Comparison of ENCODE assay signal across 17 mouse cellular contexts in genomic region chr5:73690146-73690545, GRCm38 (mm10). TPM values are rescaled to one million over a fixed set of nuclear protein-coding genes. Genes with fewer than 3 reads are reported as not detected.
A peak's percentile ranks its signal among the peaks of the same experiment; 100 is the strongest.
DNase-seq lines count a peak whose midpoint lies in the region; ATAC-seq lines count a peak whose summit lies in the region.
"Had no signal": no experiment of that assay in that cellular context is flagged by ENCODE, and none has a peak within 500 bp of the region (broad histone marks: within the 10 kb centered on the region; RNA-seq: fewer than 3 reads in every experiment).

No protein-coding gene starts in this region.

- H3K4me1 ChIP-seq in heart, embryonic 14.5 days (ENCODE audit: control insufficient read depth in 2 of 2, insufficient read depth in 2 of 2, low read length in 2 of 2), result peaks cover 9 to 38% of the 10 kb centered on the region in 2 experiments
- H3K4me1 ChIP-seq in limb, embryonic 13.5 days, result peaks cover 48% of the 10 kb centered on the region
- H3K4me1 ChIP-seq: hindbrain, embryonic 12.5 days had no signal

- WGBS in heart, embryonic 14.5 days, result 42% methylated on average over 2 of the region's 2 CpGs
- 49% methylated on average over 2 of the region's 2 CpGs for WGBS in limb, embryonic 13.5 days

- H3K9ac ChIP-seq in heart, embryonic 14.5 days (ENCODE audit: low read length), result no peak overlapping the region
- H3K9ac ChIP-seq in limb, embryonic 13.5 days, result no peak overlapping the region
- H3K9ac ChIP-seq: hindbrain, embryonic 12.5 days had no signal

- H3K36me3 ChIP-seq in heart, embryonic 14.5 days (ENCODE audit: control insufficient read depth, insufficient read depth, low read length), result no peaks in the 10 kb centered on the region
- no peaks in the 10 kb centered on the region for H3K36me3 ChIP-seq in limb, embryonic 13.5 days
- H3K36me3 ChIP-seq: hindbrain, embryonic 12.5 days had no signal

- no peaks in the 10 kb centered on the region for H3K27me3 ChIP-seq in heart, embryonic 14.5 days (ENCODE audit: control insufficient read depth, insufficient read depth, low read length)
- no peaks in the 10 kb centered on the region for H3K27me3 ChIP-seq in limb, embryonic 13.5 days
- H3K27me3 ChIP-seq: hindbrain, embryonic 12.5 days had no signal

- H3K4me2 ChIP-seq in heart, embryonic 14.5 days (ENCODE audit: low read length), result no peak overlapping the region
- H3K4me2 ChIP-seq in limb, embryonic 13.5 days (replicated peaks), result no peak overlapping the region
- H3K4me2 ChIP-seq: hindbrain, embryonic 12.5 days had no signal

- no peaks in the 10 kb centered on the region for H3K9me3 ChIP-seq in heart, embryonic 14.5 days (ENCODE audit: control insufficient read depth, low read length)
- H3K9me3 ChIP-seq in limb, embryonic 13.5 days, result no peaks in the 10 kb centered on the region
- H3K9me3 ChIP-seq: hindbrain, embryonic 12.5 days had no signal

- peak; percentile 23 for DNase-seq in lung, postnatal 36 days
- no peak for DNase-seq in lung, postnatal 14 days
- DNase-seq in yolk sac, embryonic 10.5 days (ENCODE audit: low spot score), result peak; percentile 32
- no peak for DNase-seq in T-cell, adult 2 months (ENCODE audit: low spot score)
- no peak for DNase-seq in kidney, adult 8-10 months
- DNase-seq: cerebellum, adult 11-12 months; gastrocnemius, postnatal 10 days; kidney, adult 9 months; right cerebral cortex, postnatal 25 days; thymus, postnatal 14 days had no signal

- H3K27ac ChIP-seq in heart, embryonic 14.5 days (replicated peaks in 1 of 2; ENCODE audit: control insufficient read depth in 1 of 2, insufficient read depth in 1 of 2, low read depth in 2 of 2, low read length in 2 of 2), result peak overlapping the region; percentile 19 to 29
- peak overlapping the region; percentile 34; the same call in 1 of the 2 replicates for H3K27ac ChIP-seq in limb, embryonic 13.5 days
- H3K27ac ChIP-seq: hindbrain, embryonic 12.5 days had no signal

- no peak overlapping the region for H3K4me3 ChIP-seq in heart, embryonic 14.5 days (ENCODE audit: control insufficient read depth in 1 of 2, insufficient read depth in 1 of 2, low read depth in 1 of 2, low read length in 2 of 2)
- no peak overlapping the region for H3K4me3 ChIP-seq in limb, embryonic 13.5 days
- H3K4me3 ChIP-seq: hindbrain, embryonic 12.5 days had no signal

- ATAC-seq in heart, embryonic 14.5 days (ENCODE audit: insufficient number of reproducible peaks, insufficient read depth, low FRiP score, low read depth), result peak; percentile 39; the same call in 1 of the 2 replicates
- no peak for ATAC-seq in limb, embryonic 13.5 days (ENCODE audit: low FRiP score, low read depth)
- no peak for ATAC-seq in activated CD4-positive, CD25-positive, alpha-beta regulatory T cell, adult 4 months
- ATAC-seq: CD4-positive, CD25-positive, alpha-beta regulatory T cell, adult 4 months; midbrain, embryonic 16.5 days had no signal

RNA-seq across cellular contexts. Expression of gene Spata18, which starts 39.0 kb away (rescaled TPM):
- polyA plus RNA-seq in heart, embryonic 14.5 days (2014; fragmentation: Nextera tagmentation; extraction: Ambion mirVana), result 0.84 and 0.97 TPM in 2 replicates
- polyA plus RNA-seq in limb, embryonic 13.5 days (2015; fragmentation: Nextera tagmentation; extraction: Ambion mirVana), result 1.7 and 1.9 TPM in 2 replicates
- polyA plus RNA-seq in activated CD4-positive, CD25-positive, alpha-beta regulatory T cell, adult 4 months (2017; shearing (Covaris generic)), result not detected
- polyA plus RNA-seq: CD4-positive, CD25-positive, alpha-beta regulatory T cell, adult 4 months had no signal

RNA-seq across cellular contexts. Expression of gene Sgcb, which starts 42.6 kb away (rescaled TPM):
- 34.8 and 37.9 TPM in 2 replicates for polyA plus RNA-seq in heart, embryonic 14.5 days (2014; fragmentation: Nextera tagmentation; extraction: Ambion mirVana)
- 44.9 and 46.5 TPM in 2 replicates for polyA plus RNA-seq in limb, embryonic 13.5 days (2015; fragmentation: Nextera tagmentation; extraction: Ambion mirVana)
- polyA plus RNA-seq in activated CD4-positive, CD25-positive, alpha-beta regulatory T cell, adult 4 months (2017; shearing (Covaris generic)), result 10 to 100 TPM in 1 of 2 experiments, 1 to 10 TPM in 1; 9.7 to 11.0 TPM

RNA-seq across cellular contexts. Expression of gene Lrrc66, which starts 57.8 kb away (rescaled TPM):
- polyA plus RNA-seq in heart, embryonic 14.5 days (2014; fragmentation: Nextera tagmentation; extraction: Ambion mirVana), result 0.23 TPM in 1 of 2 replicates, not detected in the other
- not detected in 2 replicates for polyA plus RNA-seq in limb, embryonic 13.5 days (2015; fragmentation: Nextera tagmentation; extraction: Ambion mirVana)
- 1 to 10 TPM; 1.5 to 1.7 TPM for polyA plus RNA-seq in activated CD4-positive, CD25-positive, alpha-beta regulatory T cell, adult 4 months (2017; shearing (Covaris generic))
- polyA plus RNA-seq: hindbrain, embryonic 12.5 days; midbrain, embryonic 16.5 days; neural tube, embryonic 11.5 days had no signal

Comparison
In these comparisons a context has a peak if more than half of its experiments do, and no peak if none do; other contexts are left out.
1. DNase-seq: peak in lung, postnatal 36 days (single experiment) and yolk sac, embryonic 10.5 days (single experiment); none in lung, postnatal 14 days (single experiment), T-cell, adult 2 months (single experiment) and kidney, adult 8-10 months (0 of 2).